Mouse (Mus musculus) ovary, postnatal 10 days (tissue): ENCODE results near the gene Smyd5.
"Not testable (repeated sequence)": the region's sequence is repeated elsewhere in the genome, so short reads cannot be mapped to it uniquely, and the experiment has no call there.

Source experiments
- DNase-seq: peaks from one replicate; pipeline ENCODE4 v3.0.0; 2022; ENCODE audit warnings: low spot score

The Smyd5 gene

GRCm38 (mm10) chr6:85447351-85447750, 15.6 kb downstream of the Smyd5 start:
- DNase-seq = no peak

- not testable (repeated sequence) for DNase-seq
Measured at GRCm38 (mm10) chr6:85450140-85450539, 18.4 kb downstream of the Smyd5 start.

GRCm38 (mm10) chr6:85450697-85451663, 19.2 kb downstream of the Smyd5 start, which contains the start of gene Cct7:
Gene Cct7, plus strand, starts transcription at chr6:85451514.
- peak; percentile 97 for DNase-seq

GRCm38 (mm10) chr6:85451664-85452410, 20.0 kb downstream of the Smyd5 start, which contains the start of gene Pradc1:
Gene Pradc1, minus strand, starts transcription at chr6:85451970.
- peak; percentile 84 for DNase-seq

GRCm38 (mm10) chr6:85452411-85452665, 20.5 kb downstream of the Smyd5 start:
- no peak for DNase-seq

- DNase-seq = no peak
Measured at GRCm38 (mm10) chr6:85452816-85453215, 21.0 kb downstream of the Smyd5 start.

GRCm38 (mm10) chr6:85459621-85460020, 27.8 kb downstream of the Smyd5 start:
- DNase-seq = no peak

- no peak for DNase-seq
Measured at GRCm38 (mm10) chr6:85465381-85465780, 33.6 kb downstream of the Smyd5 start.

- no peak for DNase-seq
Measured at GRCm38 (mm10) chr6:85469660-85470430, 38.1 kb downstream of the Smyd5 start.

GRCm38 (mm10) chr6:85471962-85472361, 40.2 kb downstream of the Smyd5 start:
- DNase-seq = no peak

- DNase-seq = no peak
Measured at GRCm38 (mm10) chr6:85472542-85472941, 40.8 kb downstream of the Smyd5 start.

- DNase-seq = no peak
Measured at GRCm38 (mm10) chr6:85475581-85475980, 43.8 kb downstream of the Smyd5 start.

GRCm38 (mm10) chr6:85477366-85477917, 45.7 kb downstream of the Smyd5 start:
- DNase-seq = no peak

- DNase-seq = no peak
Measured at GRCm38 (mm10) chr6:85478416-85478815, 46.6 kb downstream of the Smyd5 start.

GRCm38 (mm10) chr6:85479979-85480378, 48.2 kb downstream of the Smyd5 start:
- DNase-seq = no peak

- no peak for DNase-seq
Measured at GRCm38 (mm10) chr6:85480685-85481084, 48.9 kb downstream of the Smyd5 start.

GRCm38 (mm10) chr6:85483843-85484721, 52.3 kb downstream of the Smyd5 start:
- DNase-seq = no peak

- no peak for DNase-seq
Measured at GRCm38 (mm10) chr6:85485738-85486137, 53.9 kb downstream of the Smyd5 start.

GRCm38 (mm10) chr6:85488510-85488909, 56.7 kb downstream of the Smyd5 start:
- no peak for DNase-seq

- no peak for DNase-seq
Measured at GRCm38 (mm10) chr6:85489717-85490116, 57.9 kb downstream of the Smyd5 start.

- no peak for DNase-seq
Measured at GRCm38 (mm10) chr6:85490252-85490651, 58.5 kb downstream of the Smyd5 start.
